Mouse (Mus musculus) R1 (cell line): ENCODE measurements around the gene Rdh5.

Experiments used
- DNase-seq: peaks from one replicate; pipeline ENCODE4 v3.0.0-alpha.2; 2018; ENCODE audit warnings: low read depth, low spot score

The Rdh5 gene

GRCm38 (mm10) chr10:128929638-128930378, 7.1 kb upstream of the Rdh5 start:
- no peak for DNase-seq

GRCm38 (mm10) chr10:128928356-128928755, 5.7 kb upstream of the Rdh5 start:
- DNase-seq, result no peak

- no peak for DNase-seq
Measured at GRCm38 (mm10) chr10:128923935-128924334, 1.2 kb upstream of the Rdh5 start, which contains the start of gene Bloc1s1. Bloc1s1 (minus strand) TSS chr10:128924035.

- DNase-seq, result peak; percentile 89
Measured at GRCm38 (mm10) chr10:128923013-128923691, 464 bp upstream of the Rdh5 start.

- no peak for DNase-seq
Measured at GRCm38 (mm10) chr10:128921883-128922821, 536 bp downstream of the Rdh5 start.

- no peak for DNase-seq
Measured at GRCm38 (mm10) chr10:128921251-128921650, 1.4 kb downstream of the Rdh5 start.

GRCm38 (mm10) chr10:128920736-128921161, 1.9 kb downstream of the Rdh5 start:
- DNase-seq, result peak; percentile 69

- DNase-seq, result no peak
Measured at GRCm38 (mm10) chr10:128919966-128920365, 2.7 kb downstream of the Rdh5 start.

- DNase-seq, result no peak
Measured at GRCm38 (mm10) chr10:128919203-128919631, 3.5 kb downstream of the Rdh5 start.

GRCm38 (mm10) chr10:128918246-128918645, 4.4 kb downstream of the Rdh5 start:
- no peak for DNase-seq

- no peak for DNase-seq
Measured at GRCm38 (mm10) chr10:128917400-128917799, 5.3 kb downstream of the Rdh5 start.

GRCm38 (mm10) chr10:128916665-128917064, 6.0 kb downstream of the Rdh5 start:
- DNase-seq, result no peak

GRCm38 (mm10) chr10:128915550-128915949, 7.1 kb downstream of the Rdh5 start:
- DNase-seq, result no peak

GRCm38 (mm10) chr10:128913696-128914095, 9.0 kb downstream of the Rdh5 start:
- DNase-seq, result no peak

GRCm38 (mm10) chr10:128913219-128913618, 9.5 kb downstream of the Rdh5 start:
- DNase-seq, result peak; percentile 94

- no peak for DNase-seq
Measured at GRCm38 (mm10) chr10:128912791-128913190, 9.9 kb downstream of the Rdh5 start.

GRCm38 (mm10) chr10:128912268-128912667, 10.4 kb downstream of the Rdh5 start:
- no peak for DNase-seq

- no peak for DNase-seq
Measured at GRCm38 (mm10) chr10:128911430-128911829, 11.3 kb downstream of the Rdh5 start.

- peak; percentile 56 for DNase-seq
Measured at GRCm38 (mm10) chr10:128910066-128910841, 12.4 kb downstream of the Rdh5 start.

GRCm38 (mm10) chr10:128909567-128910028, 13.1 kb downstream of the Rdh5 start:
- DNase-seq, result peak; percentile 87
